Mouse (Mus musculus) embryo, embryonic 10.5 days (tissue): ENCODE results near the gene Zbtb11.

Experiments
- DNase-seq: peaks from one replicate; pipeline ENCODE4 v3.0.0-alpha.2; 2015; ENCODE audit warnings: low spot score

Zbtb11 gene

DNA sequence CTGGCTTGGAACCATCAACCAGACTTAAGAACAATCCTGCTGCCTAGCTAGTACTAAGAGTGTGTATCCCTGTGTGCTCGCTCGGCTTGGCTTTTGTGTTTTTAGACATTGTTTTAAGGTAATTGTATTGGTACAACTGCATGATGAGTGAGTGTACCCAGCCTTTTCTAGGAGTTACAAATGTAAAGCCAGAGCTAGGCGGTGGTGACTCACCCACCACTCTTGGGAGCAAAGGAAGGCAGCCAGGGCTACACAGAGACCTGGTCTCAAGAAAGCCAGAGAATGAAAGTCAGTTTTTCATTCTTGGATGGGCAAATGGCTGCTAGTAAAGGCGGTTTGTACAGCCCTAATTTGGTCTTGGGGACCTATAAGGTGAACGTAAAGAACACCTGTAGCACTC is 3.3 kb upstream of the Zbtb11 start:
- DNase-seq: no peak

DNA sequence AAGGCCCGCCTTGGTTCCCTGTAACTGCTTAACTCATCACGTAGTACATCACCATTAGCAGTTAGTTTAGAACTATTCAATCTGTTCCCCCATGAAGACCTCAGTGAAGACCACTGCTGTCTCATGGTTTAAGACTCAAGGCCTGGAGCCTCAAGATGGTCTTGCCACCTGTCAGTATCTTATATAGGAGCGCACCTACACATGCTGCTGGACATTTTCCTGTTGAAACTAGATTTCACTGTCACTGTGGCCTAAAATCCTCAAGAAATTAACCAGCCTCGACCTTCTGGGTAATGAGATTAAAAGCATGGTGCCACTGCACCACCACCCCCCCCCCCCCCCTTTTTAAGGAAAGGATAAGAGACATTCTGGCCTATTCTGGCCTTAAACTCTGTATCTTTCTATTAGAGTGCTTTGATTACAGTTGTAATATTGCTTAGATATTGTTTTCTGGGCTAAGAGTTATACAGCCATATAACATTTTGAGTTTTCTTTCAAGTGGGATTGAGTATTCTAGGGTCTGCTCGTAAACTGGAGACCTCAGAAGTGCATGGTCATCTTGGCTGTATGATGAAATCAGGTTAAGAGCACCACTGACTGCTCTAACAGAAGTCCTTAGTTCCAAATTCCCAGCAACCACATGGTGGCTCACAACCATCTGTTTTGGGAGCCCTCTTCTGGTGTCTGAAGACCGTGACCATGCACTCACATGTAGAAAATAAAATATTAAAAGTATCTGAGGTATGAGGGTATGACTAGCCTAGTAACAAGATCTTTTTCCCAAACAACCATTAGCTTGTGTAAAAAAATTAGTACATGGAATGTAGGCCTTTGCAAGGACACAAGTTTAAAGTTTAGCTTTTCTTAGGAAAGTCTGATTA is 1.7 kb upstream of the Zbtb11 start:
- DNase-seq: no peak

DNA sequence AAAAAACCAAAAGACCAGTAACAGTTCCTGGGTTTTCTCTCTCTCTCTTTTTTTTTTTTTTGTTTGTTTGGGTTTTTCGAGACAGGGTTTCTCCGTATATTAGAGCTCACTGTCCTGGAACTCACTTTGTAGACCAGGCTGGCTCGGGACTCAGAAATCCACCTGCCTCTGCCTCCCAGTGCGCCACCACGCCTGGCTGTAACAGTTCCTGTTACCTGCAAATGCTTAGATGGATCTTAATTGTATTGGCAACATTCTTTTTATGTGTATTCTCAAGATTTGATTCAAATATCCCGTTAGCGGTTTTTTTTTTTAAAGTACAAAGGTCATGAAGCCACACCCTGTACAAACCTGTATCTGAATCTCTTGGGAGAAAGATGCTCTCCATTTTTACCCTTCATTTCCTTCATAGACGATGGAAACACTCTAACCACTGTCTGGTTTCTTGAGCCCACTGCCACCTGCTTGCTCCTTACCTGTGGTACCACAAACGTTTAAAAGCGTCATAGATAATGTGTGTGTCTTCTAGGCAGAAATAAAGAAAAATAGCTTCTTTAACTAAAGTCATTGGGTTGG is 969 bp upstream of the Zbtb11 start:
- peak; percentile 14 for DNase-seq

DNA sequence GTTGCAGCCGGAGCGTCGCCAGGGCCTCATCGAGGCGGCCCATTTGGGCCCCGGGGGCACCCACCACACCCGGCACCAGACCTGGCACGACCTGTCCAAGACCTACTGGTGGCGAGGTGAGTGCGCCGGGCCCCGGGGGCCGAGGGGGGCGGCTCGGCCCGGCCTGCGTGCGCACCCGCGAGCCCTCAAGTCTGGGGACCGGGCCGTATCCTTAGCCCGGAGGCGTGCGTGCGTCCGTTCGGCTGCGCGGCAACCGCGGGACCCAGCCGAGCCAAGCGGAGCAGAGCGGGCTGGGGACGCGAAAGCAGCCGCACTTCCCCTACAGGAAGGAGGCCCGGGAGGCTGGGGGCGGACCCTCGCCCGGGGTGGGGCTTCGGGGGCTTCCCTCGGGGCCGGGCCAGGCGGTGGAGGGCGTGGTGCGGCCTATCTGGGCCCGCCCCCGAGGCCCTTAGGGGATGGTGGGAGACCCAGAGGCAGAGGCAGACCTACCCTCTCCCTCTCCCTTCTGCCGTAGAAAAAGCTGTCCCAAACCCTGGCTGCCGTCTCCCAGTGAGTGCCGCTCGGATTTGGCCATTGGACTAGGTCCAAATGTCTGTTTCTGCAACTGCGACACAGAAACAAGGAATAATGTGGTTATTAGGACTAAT is 696 bp downstream of the Zbtb11 start:
- DNase-seq: peak; percentile 91

DNA sequence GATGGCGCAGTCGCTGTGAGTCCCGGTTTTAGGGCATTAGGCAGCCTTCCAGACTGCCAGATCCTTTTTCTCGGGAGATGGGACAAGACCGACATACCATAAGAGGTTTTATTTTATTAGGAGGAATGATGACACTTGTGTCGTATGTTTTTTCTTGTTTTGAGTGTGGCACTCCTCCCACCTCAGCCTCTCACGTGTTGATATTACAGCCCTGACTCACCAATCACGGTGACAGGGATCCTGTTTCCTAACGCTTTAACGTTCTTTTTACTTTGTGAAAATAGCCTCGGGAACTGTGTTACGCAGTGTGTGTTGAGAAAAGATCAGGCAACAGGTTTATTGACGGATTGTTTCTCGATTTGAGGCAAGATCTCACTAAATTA is 1.2 kb downstream of the Zbtb11 start:
- peak; percentile 38 for DNase-seq

DNA sequence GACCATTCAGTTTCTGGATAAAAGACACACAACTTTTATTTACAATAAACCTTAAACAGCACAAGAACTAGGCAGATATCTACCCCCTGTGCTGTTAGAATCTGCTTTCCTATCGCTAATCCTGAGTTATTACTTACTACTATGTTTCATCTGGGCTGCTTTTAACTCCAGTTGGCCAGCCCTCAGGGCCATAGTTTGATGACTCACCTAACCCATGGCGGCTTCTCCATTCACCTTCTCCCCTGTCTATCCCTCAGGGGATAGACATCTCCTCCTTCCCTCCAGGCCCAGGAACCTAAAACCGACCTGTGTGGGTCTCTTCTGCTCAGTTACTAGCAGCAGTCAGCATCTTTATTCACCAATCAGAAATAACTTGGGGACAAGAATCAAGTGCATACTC is 12.3 kb downstream of the Zbtb11 start:
- DNase-seq: no peak

DNA sequence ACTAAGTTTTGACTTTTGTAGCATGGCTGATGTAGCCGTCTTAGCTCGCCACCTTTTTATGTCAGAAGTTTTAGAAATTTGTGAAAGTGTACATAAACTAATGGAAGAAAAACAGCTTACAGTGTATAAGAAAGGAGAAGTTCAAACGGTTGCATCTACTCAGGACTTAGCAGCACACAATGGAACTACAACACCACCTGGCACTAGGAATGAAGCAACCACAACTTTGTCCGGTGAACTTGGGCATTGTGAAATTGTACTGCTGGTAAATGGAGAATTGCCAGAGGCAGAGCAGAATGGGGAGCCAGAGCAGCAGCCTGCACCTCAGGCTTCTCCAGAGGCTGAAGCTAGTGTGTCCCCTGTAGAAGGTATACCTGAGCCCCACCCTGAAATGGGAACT is 16.6 kb downstream of the Zbtb11 start:
- no peak for DNase-seq

DNA sequence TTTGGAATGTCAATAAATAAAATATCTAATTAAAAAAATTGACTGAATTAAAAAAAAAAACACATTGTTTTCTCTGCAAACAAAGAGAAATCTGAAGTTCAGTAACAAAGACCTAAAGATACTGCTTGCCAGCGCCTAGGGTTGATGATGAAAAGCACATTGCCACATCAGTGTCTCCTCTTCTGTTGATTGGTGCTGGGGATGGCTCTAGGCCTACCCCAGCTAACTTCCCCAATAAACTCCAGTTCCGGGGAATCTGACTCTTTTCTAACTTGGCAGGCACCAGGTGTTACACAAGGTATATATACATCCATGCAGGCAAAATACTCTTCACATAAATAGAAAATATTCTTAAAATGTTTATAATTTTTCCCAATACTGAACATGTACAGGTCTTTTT is 20.6 kb downstream of the Zbtb11 start:
- no peak for DNase-seq

DNA sequence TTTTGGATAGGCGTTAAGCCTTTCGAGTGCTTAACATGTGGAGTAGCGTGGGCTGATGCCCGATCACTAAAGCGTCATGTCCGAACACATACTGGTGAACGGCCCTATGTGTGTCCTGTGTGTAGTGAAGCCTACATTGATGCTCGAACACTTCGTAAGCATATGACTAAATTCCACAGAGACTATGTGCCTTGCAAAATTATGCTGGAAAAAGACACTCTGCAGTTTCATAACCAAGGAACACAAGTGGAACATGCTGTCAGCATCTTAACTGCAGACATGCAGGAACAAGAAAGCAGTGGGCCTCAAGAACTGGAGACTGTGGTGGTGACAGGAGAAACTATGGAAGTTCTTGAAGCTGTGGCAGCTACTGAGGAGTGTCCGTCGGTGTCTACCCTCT is 33.1 kb downstream of the Zbtb11 start:
- DNase-seq: no peak

DNA sequence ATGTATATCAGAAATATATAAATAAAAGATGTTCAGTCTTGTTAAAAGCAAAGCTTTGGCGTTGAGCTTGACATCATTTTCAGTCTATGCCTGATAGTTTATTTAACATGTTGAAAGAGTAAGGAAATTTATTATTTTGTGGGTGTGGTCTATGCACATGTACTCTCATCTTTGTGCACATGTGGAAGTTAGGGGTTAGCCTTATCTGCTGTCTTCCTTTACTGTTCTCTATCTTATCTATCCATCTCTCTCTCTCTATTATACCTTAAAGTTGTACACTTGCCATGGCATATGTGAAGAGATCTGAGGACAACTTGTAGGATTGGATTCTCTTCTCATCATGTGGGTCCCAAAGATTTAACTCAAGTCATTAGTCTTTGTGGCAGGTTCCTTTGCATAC is 35.2 kb downstream of the Zbtb11 start:
- DNase-seq: no peak

DNA sequence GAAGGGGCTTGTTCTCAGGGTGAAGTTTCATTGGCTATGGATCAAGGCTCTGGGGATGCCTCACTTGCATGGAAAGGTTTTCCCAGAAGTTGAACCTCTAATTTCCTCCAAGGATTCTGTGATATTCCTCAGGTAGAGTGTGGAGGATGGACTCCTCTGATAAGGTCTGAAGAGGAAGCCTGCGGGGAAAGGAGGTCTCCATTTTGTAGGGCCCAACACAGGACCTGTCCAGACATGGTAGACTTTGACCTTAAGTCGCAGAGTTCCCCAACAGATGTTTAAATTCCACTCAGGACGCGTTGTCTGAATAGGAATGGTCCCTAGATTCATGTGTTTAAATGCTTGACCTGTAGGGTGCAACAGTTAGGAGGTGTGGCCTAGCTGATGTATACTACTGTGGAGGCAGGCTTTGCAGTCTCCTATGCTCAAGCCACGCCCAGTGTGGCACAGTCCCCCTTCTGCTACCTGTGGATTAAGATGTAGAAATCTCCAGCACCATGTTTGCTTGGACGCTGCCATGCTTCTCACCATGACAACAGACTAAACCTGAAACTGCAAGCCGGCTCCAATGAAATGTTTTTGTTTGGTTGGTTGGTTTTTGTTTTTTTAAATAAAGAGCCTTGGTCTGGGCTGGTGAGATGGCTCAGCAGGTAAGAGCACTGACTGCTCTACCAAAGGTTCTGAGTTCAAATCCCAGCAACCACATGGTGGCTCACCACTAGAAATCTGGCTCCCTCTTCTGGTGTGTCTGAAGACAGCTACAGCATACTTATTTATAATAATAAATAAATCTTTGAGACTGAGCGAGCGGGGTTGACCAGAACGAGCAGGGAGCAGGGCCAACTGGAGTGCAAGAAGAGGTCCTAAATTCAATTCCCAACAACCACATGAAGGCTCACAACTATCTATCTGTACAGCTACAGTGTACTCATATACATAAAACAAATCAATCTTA is 39.4 kb downstream of the Zbtb11 start:
- DNase-seq: no peak

DNA sequence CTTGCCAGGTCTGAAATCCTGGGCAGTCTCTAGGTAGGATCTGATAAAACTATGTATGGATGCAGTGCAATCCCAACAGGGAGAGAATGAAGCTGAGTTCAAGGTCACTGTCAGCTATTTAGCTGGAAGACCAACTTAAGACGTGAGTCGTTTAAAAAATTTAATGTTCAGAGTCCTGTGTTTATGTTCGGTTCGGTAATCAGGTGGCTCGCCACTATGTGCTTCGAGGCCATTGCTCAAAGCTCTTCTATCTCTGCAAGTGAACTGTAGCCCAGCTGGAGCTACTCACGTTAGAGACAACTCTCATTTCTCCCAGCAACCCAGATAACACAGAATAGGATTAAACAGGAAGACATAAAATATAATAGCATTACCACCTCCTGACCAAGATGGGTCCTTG is 40.4 kb downstream of the Zbtb11 start:
- DNase-seq: no peak

DNA sequence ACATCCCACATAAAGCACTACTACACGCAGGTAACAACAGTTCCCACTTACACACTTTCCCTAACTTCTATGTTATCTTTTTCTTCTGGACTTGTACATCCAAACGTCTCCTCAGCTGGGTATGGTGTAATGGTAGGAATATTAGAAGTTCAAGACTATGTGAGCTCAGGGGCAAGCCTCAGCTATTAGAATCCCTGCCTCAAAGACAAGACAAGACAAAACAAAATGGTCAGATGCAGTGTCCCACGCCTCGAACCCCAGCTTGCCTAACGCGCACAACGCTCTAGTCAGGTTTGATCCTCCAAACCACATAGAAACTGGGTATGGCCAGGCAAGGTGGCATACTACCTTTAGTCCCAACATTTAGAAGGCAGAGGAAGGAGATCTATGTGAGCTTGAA is 46.0 kb downstream of the Zbtb11 start:
- no peak for DNase-seq

DNA sequence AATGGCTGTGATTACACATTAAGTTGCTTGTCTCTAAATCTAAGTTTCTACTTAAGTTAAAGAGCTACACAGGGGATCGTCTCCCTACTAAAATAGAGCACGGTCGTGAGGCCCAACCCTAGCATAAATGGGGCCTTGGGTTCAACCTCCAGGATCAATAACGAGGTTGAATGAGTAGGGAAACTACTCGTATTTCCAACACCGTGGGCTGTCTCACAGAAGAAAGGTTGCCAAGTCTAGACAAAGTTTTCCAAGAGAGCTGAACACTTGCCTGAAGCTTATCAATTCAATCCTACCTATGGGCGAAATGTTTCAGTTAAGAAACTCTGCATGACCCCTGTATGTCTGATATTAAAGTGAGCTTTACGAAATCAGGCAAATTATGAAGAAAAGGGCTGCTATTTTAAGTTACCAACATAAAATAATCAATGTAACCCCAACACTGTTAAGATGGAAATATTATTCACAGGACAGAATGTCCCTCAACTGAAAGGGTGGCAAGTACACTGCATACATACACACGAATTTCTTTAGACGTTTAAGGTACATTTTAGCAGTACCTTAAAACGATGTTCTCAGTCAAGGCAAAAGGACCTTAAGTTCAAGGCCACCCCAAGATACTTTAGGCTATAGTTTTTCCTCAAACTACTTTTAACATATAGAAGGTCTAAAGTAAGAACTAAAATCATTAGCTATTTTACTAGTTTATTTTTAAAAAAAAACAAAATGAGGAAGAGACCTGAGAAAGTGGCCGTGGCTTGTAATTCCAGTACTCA is 54.4 kb downstream of the Zbtb11 start:
- no peak for DNase-seq

DNA sequence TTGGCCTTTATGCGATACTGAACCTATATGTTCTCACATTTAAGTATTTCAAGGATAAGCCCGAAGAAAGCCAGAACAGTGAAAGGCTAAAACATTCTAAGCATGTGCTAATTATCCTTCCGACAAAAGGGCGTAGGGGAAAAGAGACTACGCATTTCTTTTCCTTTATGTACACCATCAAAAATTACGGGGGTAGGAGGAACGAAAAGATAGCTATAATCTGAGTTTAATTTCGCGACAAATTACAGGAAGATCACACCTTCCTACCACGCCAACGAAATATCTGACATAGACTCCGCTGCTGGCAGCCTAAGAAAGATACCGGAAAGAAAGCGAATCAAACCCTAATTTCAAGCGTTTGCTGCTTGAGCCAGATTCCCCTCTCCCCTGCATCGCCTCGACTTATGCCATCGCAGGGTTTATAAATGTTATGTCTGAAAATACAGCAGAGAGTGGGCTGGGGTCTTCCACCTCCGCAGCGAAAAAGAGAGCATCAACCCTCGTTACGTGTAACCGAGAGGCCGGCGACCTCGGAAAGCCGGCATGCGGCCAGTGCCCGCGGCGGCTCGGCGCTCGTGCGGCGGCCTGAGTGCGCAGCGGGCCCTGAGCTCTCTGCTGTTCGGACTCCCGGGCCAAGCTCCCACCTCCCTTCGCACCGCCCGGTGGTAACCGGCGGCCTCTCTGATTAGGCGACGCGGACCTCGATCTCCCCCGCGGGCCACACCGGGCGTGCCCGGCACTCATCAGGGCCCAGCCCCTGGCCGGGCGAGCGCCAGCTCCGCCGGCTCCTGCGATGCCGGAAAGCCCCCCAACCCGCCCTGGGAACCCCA is 55.3 kb downstream of the Zbtb11 start:
- DNase-seq: peak; percentile 51

DNA sequence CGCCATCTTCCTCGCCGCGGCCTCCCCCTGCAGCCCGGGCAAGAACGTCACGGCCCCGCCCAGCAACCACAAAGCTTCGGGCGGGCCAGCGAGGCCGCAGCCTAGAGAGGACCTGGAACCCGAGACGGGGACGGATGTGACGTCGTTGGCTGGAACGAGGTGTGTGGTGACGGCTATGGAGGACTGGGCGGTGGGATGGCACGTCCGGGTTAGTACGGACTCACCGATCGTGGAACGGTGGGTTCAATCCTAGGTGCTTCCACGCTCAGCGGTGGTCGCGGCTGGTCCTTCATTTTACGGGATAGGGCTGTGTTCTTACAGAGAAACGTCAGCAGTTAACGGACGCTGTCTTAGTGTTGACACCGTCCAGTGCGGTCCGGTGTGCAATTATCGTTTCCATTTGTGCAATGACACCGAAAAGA is 56.0 kb downstream of the Zbtb11 start, which contains the start of gene Pcnp:
Gene Pcnp (minus strand): TSS at position 79 of the 422 bp plus-strand sequence.
- peak; percentile 99 for DNase-seq

DNA sequence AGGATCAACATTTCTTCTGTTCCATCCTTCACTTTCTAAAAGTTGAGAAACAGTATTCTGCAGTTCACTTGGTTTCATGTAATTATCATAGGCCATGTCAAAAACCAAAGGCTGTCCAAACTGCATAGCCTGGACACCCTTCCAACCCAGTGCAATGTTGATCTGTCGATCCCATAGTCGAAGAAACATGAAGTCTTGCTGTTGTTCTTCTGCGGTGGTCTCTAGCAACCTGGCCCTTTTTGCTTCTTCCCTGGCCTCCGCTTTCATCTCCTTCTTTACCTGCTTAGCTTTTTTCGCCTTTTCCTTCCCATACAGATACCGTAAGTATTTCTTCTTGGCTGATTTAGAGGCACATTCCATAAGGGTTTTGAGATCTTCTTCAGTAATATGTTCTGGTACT is 60.9 kb downstream of the Zbtb11 start:
- no peak for DNase-seq

DNA sequence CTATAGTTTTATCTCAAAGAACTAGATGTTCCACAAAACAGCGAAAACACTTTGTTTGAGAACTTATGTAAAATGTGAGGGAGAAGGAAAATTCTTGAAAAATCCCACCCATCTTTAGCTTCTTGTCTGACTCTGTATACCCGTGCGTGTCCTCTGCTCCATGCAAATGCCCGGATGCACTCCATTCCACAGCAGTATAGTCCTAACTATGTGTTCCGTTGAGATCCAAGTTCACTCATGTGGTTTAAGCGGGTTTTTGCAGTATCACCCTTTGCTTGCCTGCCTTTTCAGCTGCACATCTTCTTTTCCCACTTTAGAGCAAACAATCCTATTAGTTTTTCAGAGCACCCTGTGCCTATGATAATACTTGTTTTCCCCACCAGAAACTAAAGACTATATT is 62.8 kb downstream of the Zbtb11 start:
- no peak for DNase-seq

DNA sequence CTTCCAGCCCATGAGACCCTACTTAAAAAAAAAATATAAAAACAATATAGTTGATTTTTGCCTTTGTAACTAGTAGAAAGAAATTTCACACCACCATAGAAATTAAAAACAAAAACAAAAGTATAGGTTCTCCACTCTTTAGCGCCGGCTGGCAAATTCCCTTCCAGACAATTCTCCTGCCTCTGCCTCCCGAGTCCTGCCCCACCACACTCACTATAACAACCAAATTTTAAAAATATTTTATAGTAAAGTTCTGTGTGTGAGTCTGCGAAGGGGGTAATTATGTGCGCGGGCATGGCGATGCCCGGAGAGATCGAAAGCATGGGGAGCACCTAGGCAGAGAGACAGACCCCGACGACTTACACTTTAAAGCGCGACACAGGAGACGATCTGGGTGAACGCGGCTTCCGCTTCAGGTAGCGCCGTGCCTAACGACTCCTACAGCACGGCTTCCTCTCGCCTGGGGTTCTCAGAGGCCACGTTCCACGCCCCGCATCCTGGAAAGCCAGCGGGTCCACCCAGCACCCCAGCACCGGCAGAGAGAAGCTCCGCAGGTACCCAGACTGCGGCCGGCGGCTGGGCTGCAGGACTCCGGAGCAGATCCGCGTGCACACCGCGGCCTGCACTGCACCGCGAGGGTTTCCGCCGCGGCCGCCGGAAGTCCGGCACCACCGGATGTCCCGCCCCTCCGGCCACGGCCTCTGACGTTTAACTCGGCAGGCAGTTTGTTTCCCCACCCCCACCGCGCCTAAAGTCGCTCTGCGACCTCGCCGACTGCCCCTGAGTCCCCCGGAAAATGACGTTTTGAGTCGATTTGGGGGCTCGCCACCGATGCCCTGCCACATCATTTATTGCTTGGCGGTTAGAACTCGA is 63.7 kb downstream of the Zbtb11 start, which contains the start of gene Trmt10c:
Gene Trmt10c (minus strand): TSS at position 682 of the 873 bp plus-strand sequence.
- DNase-seq: peak; percentile 95
